Mouse (Mus musculus): ENCODE results near the gene Gbp5. TPM values are rescaled to one million over a fixed set of nuclear protein-coding genes. Genes with fewer than 3 reads are reported as not detected.
"Not testable (repeated sequence)": the region's sequence is repeated elsewhere in the genome, so short reads cannot be mapped to it uniquely, and the experiment has no call there.

Gbp5 gene
- total RNA-seq, 1 experiment = not detected

- peak; percentile 88 for DNase-seq (ENCODE audit: low read depth, low spot score)
- Histone ChIP-seq H3K27ac (ENCODE audit: insufficient read depth, low read depth, low read length, poor library complexity, severe bottlenecking) (no peak overlapping the region), H3K4me1 (ENCODE audit: control insufficient read depth in 2 of 2, insufficient read depth in 2 of 2, low read length in 2 of 2, poor library complexity in 1 of 2) (peaks cover 0 to 4% of the 10 kb centered on the region in 2 experiments; a peak in 1 of 4 replicates), H3K4me3 (ENCODE audit: insufficient read depth in 1 of 2, low read depth in 1 of 2, low read length in 2 of 2, poor library complexity in 1 of 2, severe bottlenecking in 1 of 2) (peak overlapping the region in 1 of 2 experiments; percentile 54; a peak in 2 of 4 replicates), H3K36me3 (ENCODE audit: control insufficient read depth, insufficient read depth, low read length, poor library complexity, severe bottlenecking) (no peaks in the 10 kb centered on the region), H3K9me3 (ENCODE audit: control insufficient read depth, insufficient read depth, low read depth, low read length) (no peaks in the 10 kb centered on the region), H3K9ac (ENCODE audit: insufficient read depth, low read depth, low read length, poor library complexity, severe bottlenecking) (no peak overlapping the region)
- in situ Hi-C loops (cut with MboI; ENCODE audit: low sequenced_read_pairs in 2 of 2, unreplicated experiment in 2 of 2) = no loop called here
- TF ChIP-seq ZNF384 (IDR thresholded peaks at IDR 0.05; ENCODE audit: low read depth, low read length) (no peak), CHD2 (IDR thresholded peaks at IDR 0.05; ENCODE audit: low read depth, low read length) (no peak), HCFC1 (IDR thresholded peaks at IDR 0.05; ENCODE audit: borderline replicate concordance, insufficient read depth, low read length) (no peak), MAFK (IDR thresholded peaks at IDR 0.05; ENCODE audit: insufficient read depth, low read depth, low read length) (no peak), ZC3H11A (IDR thresholded peaks at IDR 0.05; ENCODE audit: borderline replicate concordance, low read depth, low read length) (peak; percentile 63; the same call in 1 of the 2 replicates)
Measured at GRCm38 (mm10) chr3:142560296-142560948, 66.6 kb downstream of the Gbp5 start.

GRCm38 (mm10) chr3:142561045-142561646 is 67.4 kb downstream of the Gbp5 start:
- Histone ChIP-seq H3K4me3 (ENCODE audit: insufficient read depth in 1 of 2, low read depth in 1 of 2, low read length in 2 of 2, poor library complexity in 1 of 2, severe bottlenecking in 1 of 2) (no peak overlapping the region), H3K9me3 (ENCODE audit: control insufficient read depth, insufficient read depth, low read depth, low read length) (no peaks in the 10 kb centered on the region), H3K4me1 (ENCODE audit: control insufficient read depth in 2 of 2, insufficient read depth in 2 of 2, low read length in 2 of 2, poor library complexity in 1 of 2) (peaks cover 0 to 2% of the 10 kb centered on the region in 2 experiments; a peak in 1 of 4 replicates), H3K36me3 (ENCODE audit: control insufficient read depth, insufficient read depth, low read length, poor library complexity, severe bottlenecking) (no peaks in the 10 kb centered on the region), H3K27ac (ENCODE audit: insufficient read depth, low read depth, low read length, poor library complexity, severe bottlenecking) (no peak overlapping the region), H3K9ac (ENCODE audit: insufficient read depth, low read depth, low read length, poor library complexity, severe bottlenecking) (no peak overlapping the region)
- no peak for DNase-seq (ENCODE audit: low read depth, low spot score)
- TF ChIP-seq CHD2 (IDR thresholded peaks at IDR 0.05; ENCODE audit: low read depth, low read length) = no peak
- no peak for TF ChIP-seq ZNF384 (IDR thresholded peaks at IDR 0.05; ENCODE audit: low read depth, low read length)
- TF ChIP-seq MAFK (IDR thresholded peaks at IDR 0.05; ENCODE audit: insufficient read depth, low read depth, low read length) = no peak
- no peak for TF ChIP-seq ZC3H11A (IDR thresholded peaks at IDR 0.05; ENCODE audit: borderline replicate concordance, low read depth, low read length)
- TF ChIP-seq HCFC1 (IDR thresholded peaks at IDR 0.05; ENCODE audit: borderline replicate concordance, insufficient read depth, low read length) = no peak
- in situ Hi-C loops (cut with MboI; ENCODE audit: low sequenced_read_pairs in 2 of 2, unreplicated experiment in 2 of 2) = no loop called here

GRCm38 (mm10) chr3:142561666-142562065 is 67.9 kb downstream of the Gbp5 start:
- H3K9me3 ChIP-seq (ENCODE audit: control insufficient read depth, insufficient read depth, low read depth, low read length) = no peaks in the 10 kb centered on the region
- no peak for DNase-seq (ENCODE audit: low read depth, low spot score)

GRCm38 (mm10) chr3:142567490-142567889 is 73.7 kb downstream of the Gbp5 start:
- DNase-seq (ENCODE audit: low read depth, low spot score); H3K4me1 ChIP-seq (ENCODE audit: control insufficient read depth in 2 of 2, insufficient read depth in 2 of 2, low read length in 2 of 2, poor library complexity in 1 of 2); H3K27ac ChIP-seq (ENCODE audit: insufficient read depth, low read depth, low read length, poor library complexity, severe bottlenecking); H3K9me3 ChIP-seq (ENCODE audit: control insufficient read depth, insufficient read depth, low read depth, low read length); in situ Hi-C loops (cut with MboI; ENCODE audit: low sequenced_read_pairs in 2 of 2, unreplicated experiment in 2 of 2); H3K9ac ChIP-seq (ENCODE audit: insufficient read depth, low read depth, low read length, poor library complexity, severe bottlenecking); H3K36me3 ChIP-seq (ENCODE audit: control insufficient read depth, insufficient read depth, low read length, poor library complexity, severe bottlenecking); H3K4me3 ChIP-seq (ENCODE audit: insufficient read depth in 1 of 2, low read depth in 1 of 2, low read length in 2 of 2, poor library complexity in 1 of 2, severe bottlenecking in 1 of 2): not testable (repeated sequence)

More at GRCm38 (mm10) chr3:142561666-142562065, 67.9 kb downstream of the Gbp5 start:
- TF ChIP-seq ZNF384 (IDR thresholded peaks at IDR 0.05; ENCODE audit: low read depth, low read length) (no peak), CHD2 (IDR thresholded peaks at IDR 0.05; ENCODE audit: low read depth, low read length) (no peak), MAFK (IDR thresholded peaks at IDR 0.05; ENCODE audit: insufficient read depth, low read depth, low read length) (no peak), ZC3H11A (IDR thresholded peaks at IDR 0.05; ENCODE audit: borderline replicate concordance, low read depth, low read length) (no peak), HCFC1 (IDR thresholded peaks at IDR 0.05; ENCODE audit: borderline replicate concordance, insufficient read depth, low read length) (no peak)
- Histone ChIP-seq H3K9ac (ENCODE audit: insufficient read depth, low read depth, low read length, poor library complexity, severe bottlenecking) (no peak overlapping the region), H3K36me3 (ENCODE audit: control insufficient read depth, insufficient read depth, low read length, poor library complexity, severe bottlenecking) (no peaks in the 10 kb centered on the region), H3K27ac (ENCODE audit: insufficient read depth, low read depth, low read length, poor library complexity, severe bottlenecking) (no peak overlapping the region), H3K4me3 (ENCODE audit: insufficient read depth in 1 of 2, low read depth in 1 of 2, low read length in 2 of 2, poor library complexity in 1 of 2, severe bottlenecking in 1 of 2) (no peak overlapping the region), H3K4me1 (ENCODE audit: control insufficient read depth in 2 of 2, insufficient read depth in 2 of 2, low read length in 2 of 2, poor library complexity in 1 of 2) (peaks cover 0 to 2% of the 10 kb centered on the region in 2 experiments; a peak in 1 of 4 replicates)
- in situ Hi-C loops (cut with MboI; ENCODE audit: low sequenced_read_pairs in 2 of 2, unreplicated experiment in 2 of 2) = no loop called here

Data from ES-E14 (cell line).